Mouse (Mus musculus) ES-Bruce4 (cell line): ENCODE measurements around the gene Cfl1.

Experiments
- CTCF ChIP-seq: IDR thresholded peaks from one replicate; pipeline ENCODE4 v1.8.1; 2011; ENCODE audit warnings: low read depth, low read length
- POLR2A ChIP-seq: IDR thresholded peaks from one replicate; pipeline ENCODE4 v1.8.1; 2011; ENCODE audit warnings: low read length; ENCODE audit not compliant: insufficient read depth

DNA sequence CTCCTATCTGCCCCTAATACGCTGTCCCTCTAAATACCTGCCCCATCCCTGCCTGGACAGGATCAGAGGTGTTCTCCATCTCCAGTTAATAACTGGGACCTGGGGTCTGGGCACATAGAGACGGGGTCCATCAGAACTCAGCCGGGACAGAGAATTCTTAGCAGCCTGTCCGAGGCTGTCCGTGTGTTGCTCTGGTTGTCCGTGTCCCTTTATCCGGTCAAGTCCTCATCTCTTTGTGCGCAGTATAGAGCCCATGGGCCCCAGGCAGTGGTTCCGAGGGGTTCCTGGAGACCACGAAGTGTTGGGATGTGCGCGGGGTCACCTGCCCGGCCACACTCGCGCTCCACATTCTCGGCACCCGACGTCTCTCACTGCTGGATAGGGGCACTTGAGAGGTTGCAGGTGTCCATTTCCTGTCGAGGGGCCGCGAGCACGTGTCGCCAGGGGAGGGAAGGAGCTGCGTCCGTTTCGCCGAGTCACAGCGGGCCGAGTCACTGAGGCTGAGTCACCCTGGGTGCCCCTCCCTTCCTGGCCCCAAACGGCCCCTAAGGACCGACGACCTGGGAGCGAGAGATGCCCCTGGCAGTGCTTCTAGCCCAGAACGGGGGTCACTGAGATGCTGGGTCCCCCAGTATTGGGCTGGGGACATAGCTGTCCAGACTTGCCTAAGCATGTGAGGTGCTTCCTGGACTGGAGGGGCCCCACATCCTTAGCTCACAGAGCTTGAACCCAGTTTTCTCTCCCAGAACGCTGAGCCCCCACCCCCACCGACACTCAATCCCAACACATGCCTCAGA, 41.7 kb upstream of the Cfl1 start:
- TF ChIP-seq POLR2A: no peak
- TF ChIP-seq CTCF: no peak
